Mouse (Mus musculus): ENCODE results near the gene Igsf8. TPM values are rescaled to one million over a fixed set of nuclear protein-coding genes. Genes with fewer than 3 reads are reported as not detected.
"Not testable (repeated sequence)": the region's sequence is repeated elsewhere in the genome, so short reads cannot be mapped to it uniquely, and the experiment has no call there.

Gene Igsf8
- polyA plus RNA-seq, 1 experiment: 95.3 TPM

DNA sequence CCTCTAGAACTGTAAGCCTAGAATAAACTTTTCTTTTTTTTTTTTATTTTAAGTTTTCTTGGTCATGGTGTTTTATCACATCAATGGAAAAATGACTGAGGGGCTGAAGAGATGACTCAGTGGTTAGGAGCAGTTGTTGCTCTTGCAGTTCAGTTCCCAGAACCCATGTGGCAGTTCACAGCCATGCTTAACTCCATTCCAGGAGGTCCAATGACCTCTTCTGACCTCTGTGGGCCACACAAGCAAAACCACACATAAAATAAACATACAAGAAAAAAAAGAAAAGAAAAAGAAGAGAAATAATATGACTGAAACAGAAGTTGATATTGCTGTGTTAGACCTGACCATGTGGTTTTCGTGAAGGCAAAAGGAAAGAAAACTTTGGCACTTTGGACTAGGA lies 32.2 kb upstream of the Igsf8 start:
- Histone ChIP-seq H3K36me3 (ENCODE audit: control insufficient read depth, insufficient read depth) (no peaks in the 10 kb centered on the region), H3K4me3 (ENCODE audit: insufficient read depth, poor library complexity, severe bottlenecking) (no peak overlapping the region), H3K79me2 (ENCODE audit: control insufficient read depth, insufficient read depth) (no peaks in the 10 kb centered on the region), H3K79me3 (ENCODE audit: low read depth) (no peaks in the 10 kb centered on the region), H3K27me3 (ENCODE audit: control insufficient read depth, insufficient read depth, insufficient read length) (no peaks in the 10 kb centered on the region), H3ac (ENCODE audit: control insufficient read depth, insufficient read length, low read depth) (no peak overlapping the region)
- TF ChIP-seq MYOD1 (IDR thresholded peaks at IDR 0.05; ENCODE audit: control insufficient read depth, insufficient read length, low read depth) (no peak), CEBPB (IDR thresholded peaks at IDR 0.05; ENCODE audit: low read depth) (no peak), USF1 (IDR thresholded peaks at IDR 0.05; ENCODE audit: low read depth) (no peak), MAX (IDR thresholded peaks at IDR 0.05) (no peak), MYOG (IDR thresholded peaks at IDR 0.05; ENCODE audit: control insufficient read depth, extremely low read depth, insufficient read length) (no peak), CTCF (IDR thresholded peaks at IDR 0.05; ENCODE audit: control insufficient read depth, insufficient read depth, insufficient read length) (no peak), FOSL1 (IDR thresholded peaks at IDR 0.05; ENCODE audit: insufficient read depth, low read length, poor library complexity, severe bottlenecking) (no peak)

- Histone ChIP-seq H3K4me3 (ENCODE audit: insufficient read depth, poor library complexity, severe bottlenecking) (no peak overlapping the region), H3K79me2 (ENCODE audit: control insufficient read depth, insufficient read depth) (no peaks in the 10 kb centered on the region), H3K36me3 (ENCODE audit: control insufficient read depth, insufficient read depth) (no peaks in the 10 kb centered on the region), H3K79me3 (ENCODE audit: low read depth) (no peaks in the 10 kb centered on the region), H3K27me3 (ENCODE audit: control insufficient read depth, insufficient read depth, insufficient read length) (peaks cover under 1% of the 10 kb centered on the region), H3ac (ENCODE audit: control insufficient read depth, insufficient read length, low read depth) (no peak overlapping the region)
- no peak for TF ChIP-seq MYOG (IDR thresholded peaks at IDR 0.05; ENCODE audit: control insufficient read depth, extremely low read depth, insufficient read length)
- no peak for TF ChIP-seq CEBPB (IDR thresholded peaks at IDR 0.05; ENCODE audit: low read depth)
- TF ChIP-seq FOSL1 (IDR thresholded peaks at IDR 0.05; ENCODE audit: insufficient read depth, low read length, poor library complexity, severe bottlenecking): no peak
- no peak for TF ChIP-seq MAX (IDR thresholded peaks at IDR 0.05)
- no peak for TF ChIP-seq USF1 (IDR thresholded peaks at IDR 0.05; ENCODE audit: low read depth)
- TF ChIP-seq MYOD1 (IDR thresholded peaks at IDR 0.05; ENCODE audit: control insufficient read depth, insufficient read length, low read depth): no peak
- TF ChIP-seq CTCF (IDR thresholded peaks at IDR 0.05; ENCODE audit: control insufficient read depth, insufficient read depth, insufficient read length): no peak
These were observed 20.3 kb upstream of the Igsf8 start for GRCm38 (mm10) chr1:172240945-172241708.

DNA sequence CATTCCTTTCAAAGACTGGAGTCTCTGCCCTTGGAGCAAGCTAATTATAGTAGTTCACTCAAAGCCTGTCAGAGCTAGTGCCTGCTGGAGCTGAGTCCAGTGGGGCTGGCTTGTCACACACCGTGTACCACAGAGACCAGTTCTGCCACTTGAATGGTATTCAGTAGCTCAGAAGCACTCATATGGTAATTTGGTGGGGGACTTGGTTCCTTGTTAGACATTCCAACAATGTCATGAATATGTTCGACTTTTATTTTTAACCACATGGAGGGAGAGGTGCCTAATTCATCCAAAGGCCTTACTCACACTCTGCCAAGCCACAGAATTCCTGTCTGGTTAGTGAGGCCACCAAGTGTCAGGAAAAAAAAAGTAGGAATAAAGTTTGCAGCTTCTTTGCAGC lies 19.0 kb upstream of the Igsf8 start:
- H3K36me3 ChIP-seq (ENCODE audit: control insufficient read depth, insufficient read depth): no peaks in the 10 kb centered on the region
- H3K27me3 ChIP-seq (ENCODE audit: control insufficient read depth, insufficient read depth, insufficient read length): no peaks in the 10 kb centered on the region
- TF ChIP-seq FOSL1 (IDR thresholded peaks at IDR 0.05; ENCODE audit: insufficient read depth, low read length, poor library complexity, severe bottlenecking): peak; percentile 5
- no peak for TF ChIP-seq MYOG (IDR thresholded peaks at IDR 0.05; ENCODE audit: control insufficient read depth, extremely low read depth, insufficient read length)
- no peaks in the 10 kb centered on the region for H3K79me2 ChIP-seq (ENCODE audit: control insufficient read depth, insufficient read depth)
- no peak overlapping the region for H3K4me3 ChIP-seq (ENCODE audit: insufficient read depth, poor library complexity, severe bottlenecking)
- H3K79me3 ChIP-seq (ENCODE audit: low read depth): no peaks in the 10 kb centered on the region
- no peak overlapping the region for H3ac ChIP-seq (ENCODE audit: control insufficient read depth, insufficient read length, low read depth)

DNA sequence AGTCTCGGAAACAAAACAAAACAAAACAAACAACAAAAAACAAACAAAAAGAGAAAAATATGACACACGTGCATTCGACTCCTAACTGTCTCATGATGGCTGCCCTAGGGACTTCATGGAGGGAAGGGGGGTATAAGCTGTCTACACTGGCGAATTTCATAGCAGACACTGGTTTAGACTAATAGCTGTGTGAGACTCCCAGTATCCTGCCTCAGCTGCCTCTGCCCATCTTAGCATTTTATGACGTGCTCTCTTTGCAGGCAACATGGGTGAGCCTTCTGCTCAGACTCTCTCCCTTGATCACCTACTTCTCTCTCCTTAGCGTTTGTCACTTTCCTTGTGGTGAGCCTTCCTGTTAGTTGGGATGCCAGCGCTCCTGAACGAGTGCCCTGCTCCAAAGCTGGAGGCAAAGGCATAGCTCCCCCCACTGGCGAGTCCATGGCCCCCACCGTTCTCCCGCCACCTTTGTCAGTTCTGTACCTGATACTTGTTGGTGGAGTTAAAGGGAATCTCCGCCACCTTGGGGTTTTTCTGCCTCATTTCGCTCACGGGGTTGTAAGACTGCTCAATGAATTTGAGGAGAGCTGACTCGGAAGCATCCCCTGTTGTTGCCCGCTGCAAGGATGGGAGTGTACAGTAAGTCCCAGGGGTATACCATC lies 17.8 kb upstream of the Igsf8 start:
- no peaks in the 10 kb centered on the region for H3K36me3 ChIP-seq (ENCODE audit: control insufficient read depth, insufficient read depth)
- H3K79me2 ChIP-seq (ENCODE audit: control insufficient read depth, insufficient read depth): no peaks in the 10 kb centered on the region
- no peaks in the 10 kb centered on the region for H3K27me3 ChIP-seq (ENCODE audit: control insufficient read depth, insufficient read depth, insufficient read length)
- no peaks in the 10 kb centered on the region for H3K79me3 ChIP-seq (ENCODE audit: low read depth)
- no peak overlapping the region for H3K4me3 ChIP-seq (ENCODE audit: insufficient read depth, poor library complexity, severe bottlenecking)
- TF ChIP-seq CTCF (IDR thresholded peaks at IDR 0.05; ENCODE audit: control insufficient read depth, insufficient read depth, insufficient read length) (no peak), MYOD1 (IDR thresholded peaks at IDR 0.05; ENCODE audit: control insufficient read depth, insufficient read length, low read depth) (peak; percentile 43), USF1 (IDR thresholded peaks at IDR 0.05; ENCODE audit: low read depth) (no peak)
- H3ac ChIP-seq (ENCODE audit: control insufficient read depth, insufficient read length, low read depth): no peak overlapping the region

- H3K27me3 ChIP-seq (ENCODE audit: control insufficient read depth, insufficient read depth, insufficient read length); H3K4me3 ChIP-seq (ENCODE audit: insufficient read depth, poor library complexity, severe bottlenecking); H3K79me3 ChIP-seq (ENCODE audit: low read depth); H3K79me2 ChIP-seq (ENCODE audit: control insufficient read depth, insufficient read depth); H3K36me3 ChIP-seq (ENCODE audit: control insufficient read depth, insufficient read depth); H3ac ChIP-seq (ENCODE audit: control insufficient read depth, insufficient read length, low read depth): not testable (repeated sequence)
These were observed 16.8 kb upstream of the Igsf8 start for GRCm38 (mm10) chr1:172244645-172245044.

GRCm38 (mm10) chr1:172247216-172247615 lies 14.2 kb upstream of the Igsf8 start:
- Histone ChIP-seq H3K4me3 (ENCODE audit: insufficient read depth, poor library complexity, severe bottlenecking) (no peak overlapping the region), H3K36me3 (ENCODE audit: control insufficient read depth, insufficient read depth) (no peaks in the 10 kb centered on the region), H3K27me3 (ENCODE audit: control insufficient read depth, insufficient read depth, insufficient read length) (no peaks in the 10 kb centered on the region), H3K79me3 (ENCODE audit: low read depth) (no peaks in the 10 kb centered on the region), H3K79me2 (ENCODE audit: control insufficient read depth, insufficient read depth) (no peaks in the 10 kb centered on the region), H3ac (ENCODE audit: control insufficient read depth, insufficient read length, low read depth) (no peak overlapping the region)
- TF ChIP-seq FOSL1 (IDR thresholded peaks at IDR 0.05; ENCODE audit: insufficient read depth, low read length, poor library complexity, severe bottlenecking) (no peak), MYOD1 (IDR thresholded peaks at IDR 0.05; ENCODE audit: control insufficient read depth, insufficient read length, low read depth) (no peak), CTCF (IDR thresholded peaks at IDR 0.05; ENCODE audit: control insufficient read depth, insufficient read depth, insufficient read length) (no peak), MYOG (IDR thresholded peaks at IDR 0.05; ENCODE audit: control insufficient read depth, extremely low read depth, insufficient read length) (no peak), CEBPB (IDR thresholded peaks at IDR 0.05; ENCODE audit: low read depth) (no peak), USF1 (IDR thresholded peaks at IDR 0.05; ENCODE audit: low read depth) (no peak), MAX (IDR thresholded peaks at IDR 0.05) (no peak)

Measured in C2C12 (cell line).